Mouse (Mus musculus) brain, embryonic 18.5 days (tissue): ENCODE measurements around the gene Glb1.

Experiments
- DNase-seq: peaks from one replicate; pipeline ENCODE4 v3.0.0-alpha.2; 2012; ENCODE audit warnings: low read depth, low spot score

Gene Glb1

DNA sequence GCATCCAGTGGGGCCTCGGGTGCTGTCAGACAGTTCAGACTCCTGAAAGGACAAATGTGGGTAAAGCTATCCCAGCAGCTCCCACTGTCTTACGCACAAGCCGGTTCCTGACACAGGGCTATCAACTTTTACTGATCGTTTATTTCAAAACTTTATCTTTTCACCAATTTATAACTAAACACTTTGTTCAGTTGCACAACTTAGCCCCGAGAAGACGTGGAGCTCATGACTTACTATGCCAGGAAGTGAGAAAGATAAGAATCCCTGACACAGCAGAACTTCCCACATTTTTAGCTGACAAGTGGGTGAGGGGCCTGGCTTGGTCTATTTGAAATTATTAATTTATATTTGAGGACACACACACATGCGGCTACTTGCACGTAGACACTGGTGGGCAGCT is 6.2 kb upstream of the Glb1 start:
- DNase-seq: no peak

DNA sequence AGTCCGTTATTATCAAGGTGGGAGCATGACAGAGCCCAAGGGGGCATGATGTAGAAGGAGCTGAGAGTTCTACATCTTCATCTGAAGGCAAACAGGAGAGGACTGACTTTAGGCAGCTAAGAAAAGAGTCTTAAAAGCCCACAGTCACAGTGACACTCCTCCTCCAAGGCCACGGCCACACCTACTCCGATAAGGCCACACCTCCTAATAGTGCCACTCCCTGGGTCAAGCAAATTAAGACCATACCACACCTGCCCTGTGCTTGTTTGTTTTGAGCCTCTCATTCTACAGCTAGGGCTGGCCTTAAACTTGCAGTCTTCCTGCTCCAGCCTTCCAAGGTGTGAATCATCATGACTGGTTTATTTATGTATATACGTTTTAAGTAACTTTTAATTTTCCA is 5.6 kb upstream of the Glb1 start:
- DNase-seq: no peak

DNA sequence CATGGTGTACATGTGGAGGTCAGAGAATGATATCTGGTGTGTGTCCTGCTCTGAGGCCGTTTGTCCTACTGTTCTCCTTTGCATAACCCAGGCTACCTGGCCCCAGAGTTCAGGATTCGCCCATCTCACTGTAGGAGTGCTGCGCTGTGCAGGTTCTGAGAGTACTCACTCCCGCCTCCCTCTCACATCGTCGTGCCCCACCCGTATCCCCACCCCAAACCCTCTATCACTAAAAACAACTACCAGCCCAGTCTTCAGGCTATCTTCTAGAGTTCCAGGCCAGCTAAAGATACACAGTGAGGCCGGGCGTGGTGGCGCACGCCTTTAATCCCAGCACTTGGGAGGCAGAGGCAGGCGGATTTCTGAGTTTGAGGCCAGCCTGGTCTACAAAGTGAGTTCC is 1.2 kb upstream of the Glb1 start:
- no peak for DNase-seq

DNA sequence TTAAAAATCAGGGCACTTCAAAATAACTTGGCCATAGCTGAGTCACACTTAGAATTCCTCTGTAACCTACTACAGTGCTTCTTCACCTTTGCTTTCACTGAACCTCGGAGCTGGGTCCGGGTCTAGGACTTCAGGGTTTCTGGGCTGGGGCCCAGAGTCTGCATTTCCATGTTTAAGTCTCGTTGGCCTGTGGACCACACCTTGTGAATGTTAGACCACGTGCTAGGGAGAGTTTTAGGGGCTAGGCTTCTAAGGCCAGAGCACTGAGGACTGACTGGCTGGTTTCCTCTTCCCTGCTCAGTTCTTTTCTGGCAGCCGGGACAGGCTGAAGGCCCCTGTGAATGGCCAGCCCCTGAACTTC is 308 bp upstream of the Glb1 start:
- DNase-seq: no peak

DNA sequence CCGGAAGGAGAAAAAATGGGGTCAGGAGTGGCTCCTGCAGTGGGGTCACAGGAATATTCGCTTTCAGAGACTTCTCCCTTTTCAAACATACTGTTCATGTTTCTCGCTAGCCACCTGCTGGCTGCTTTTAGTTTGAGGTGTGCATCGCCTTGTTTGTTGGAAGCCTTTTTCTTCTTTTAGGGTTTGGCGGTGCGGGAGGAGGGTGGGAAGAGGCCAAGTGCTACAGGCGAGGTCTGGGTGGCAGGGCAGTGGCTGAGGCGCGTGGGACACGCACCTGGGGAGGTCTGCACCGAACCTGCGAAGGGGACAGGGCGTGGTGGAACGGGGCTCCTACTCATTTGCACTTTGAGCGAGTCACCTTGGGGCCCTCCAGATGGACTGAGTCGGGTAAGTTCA is 807 bp downstream of the Glb1 start:
- DNase-seq: no peak

DNA sequence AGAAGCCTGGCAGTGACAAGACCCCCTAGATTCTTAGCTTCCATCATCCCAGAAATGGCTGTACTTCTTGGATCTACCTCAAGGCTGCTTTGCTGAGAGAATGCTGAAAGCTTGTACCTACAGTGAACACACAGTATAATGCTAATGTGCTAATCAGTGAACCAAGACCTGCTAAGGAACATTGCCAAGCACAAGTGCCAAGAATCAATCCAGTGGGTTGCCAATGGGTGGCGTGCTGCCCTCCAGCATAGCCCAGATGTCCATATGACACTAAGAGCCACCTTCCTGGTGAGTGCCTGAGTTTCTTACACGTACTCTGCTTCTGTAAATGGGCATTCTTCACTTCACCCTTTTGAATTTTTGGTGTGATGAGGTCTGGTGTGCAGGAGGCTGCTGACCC is 6.8 kb downstream of the Glb1 start:
- DNase-seq: no peak

DNA sequence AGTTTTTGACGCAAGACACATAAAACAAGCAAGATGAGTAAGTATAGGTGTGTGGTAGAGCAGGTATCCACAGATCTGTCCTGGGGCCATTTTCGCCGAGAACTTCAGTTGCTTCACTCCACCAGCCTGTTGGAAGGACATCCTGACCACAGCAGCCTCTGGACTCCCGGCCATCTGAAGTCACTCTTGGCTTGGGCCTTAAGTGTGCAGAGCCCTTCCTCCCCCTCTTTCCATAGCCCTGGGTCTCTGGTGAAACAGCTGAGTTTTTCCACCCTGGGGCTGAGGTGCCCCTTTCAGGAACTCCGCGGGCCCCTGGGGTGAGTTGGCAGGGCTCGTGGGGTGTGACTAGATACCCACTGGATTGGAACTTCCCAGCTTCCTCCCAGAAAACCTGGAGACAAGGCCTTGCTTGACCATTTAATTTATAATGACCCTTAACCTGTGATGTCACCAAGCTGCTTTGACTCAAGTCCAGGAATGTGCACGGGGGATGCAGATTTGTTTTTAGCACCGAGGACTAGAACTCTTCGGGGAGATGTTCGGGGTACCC is 9.5 kb downstream of the Glb1 start:
- no peak for DNase-seq

DNA sequence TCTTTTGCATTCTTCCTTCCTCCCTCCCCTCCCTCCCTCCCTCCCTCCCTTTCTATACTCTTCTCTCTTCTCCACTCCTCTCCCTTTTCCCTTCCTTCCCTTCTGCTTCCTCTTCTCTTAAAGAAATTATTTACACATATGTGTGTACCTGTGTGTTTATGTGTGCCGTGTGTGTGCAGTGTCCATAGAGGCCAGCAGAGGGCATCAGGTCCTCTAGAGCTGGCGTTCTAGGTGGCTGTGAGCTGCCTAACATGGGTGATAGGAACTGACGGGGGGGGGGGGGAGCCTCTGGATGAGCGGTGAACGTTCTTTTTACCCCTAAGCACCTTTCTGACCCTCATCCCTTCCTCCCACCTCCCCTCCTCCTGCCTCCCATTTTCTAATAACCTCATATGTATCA is 10.4 kb downstream of the Glb1 start:
- no peak for DNase-seq

DNA sequence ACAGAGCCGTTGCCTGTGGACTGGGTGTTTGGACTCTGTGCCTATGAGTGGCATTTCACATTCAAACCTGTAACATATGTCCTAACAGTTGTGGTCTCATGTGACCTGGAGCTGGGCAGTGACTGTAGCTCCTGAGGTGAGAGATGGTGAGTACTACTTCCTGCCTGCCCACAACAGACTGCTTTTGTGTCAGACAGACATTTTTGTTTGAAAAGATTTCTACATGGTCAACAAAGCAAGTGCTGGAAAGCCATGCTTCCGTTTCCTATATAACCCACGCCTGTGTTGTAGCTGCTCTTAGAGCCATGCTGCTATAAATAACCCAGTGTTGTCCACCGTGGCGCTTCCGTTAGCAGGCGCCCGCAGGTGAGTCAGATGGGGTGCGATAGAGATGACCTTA is 11.5 kb downstream of the Glb1 start:
- no peak for DNase-seq

DNA sequence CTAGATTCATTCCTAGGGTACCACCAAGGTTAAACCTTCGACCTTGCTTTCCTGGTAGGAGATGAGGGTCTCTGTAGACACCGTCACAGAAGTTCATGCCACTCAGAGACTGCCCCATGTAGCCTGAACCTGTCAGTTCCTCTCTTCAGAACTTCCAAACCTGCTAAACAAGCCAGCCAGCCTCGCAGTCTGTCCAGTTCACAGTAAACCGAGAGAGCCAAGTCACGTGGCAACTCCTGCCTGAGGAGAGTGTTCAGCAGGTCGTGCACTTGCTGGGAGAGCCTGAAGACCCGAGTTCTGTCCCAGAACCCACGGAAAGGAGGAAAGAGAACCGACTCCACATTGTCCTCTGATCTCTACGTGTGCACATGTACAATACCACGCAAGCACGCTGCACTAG is 13.0 kb downstream of the Glb1 start:
- no peak for DNase-seq

DNA sequence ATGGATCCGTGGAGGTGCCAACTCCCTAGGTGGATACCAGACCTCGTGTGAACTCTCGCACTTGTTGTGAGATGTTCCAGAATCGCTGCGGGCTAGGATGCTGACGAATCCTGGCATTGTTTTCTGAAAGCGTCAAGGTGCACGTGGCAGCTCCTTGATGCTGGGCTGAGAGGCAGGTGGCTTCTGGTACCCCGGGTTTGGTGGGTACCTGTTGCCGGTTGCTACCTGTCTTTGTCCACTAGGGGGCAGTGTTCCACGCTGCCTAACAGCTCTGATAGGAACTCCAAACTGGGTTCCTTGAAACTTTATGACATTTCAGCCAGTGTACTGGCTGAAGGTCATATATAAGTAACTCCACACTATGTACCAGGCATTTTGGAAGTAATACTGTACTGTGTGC is 14.8 kb downstream of the Glb1 start:
- no peak for DNase-seq

DNA sequence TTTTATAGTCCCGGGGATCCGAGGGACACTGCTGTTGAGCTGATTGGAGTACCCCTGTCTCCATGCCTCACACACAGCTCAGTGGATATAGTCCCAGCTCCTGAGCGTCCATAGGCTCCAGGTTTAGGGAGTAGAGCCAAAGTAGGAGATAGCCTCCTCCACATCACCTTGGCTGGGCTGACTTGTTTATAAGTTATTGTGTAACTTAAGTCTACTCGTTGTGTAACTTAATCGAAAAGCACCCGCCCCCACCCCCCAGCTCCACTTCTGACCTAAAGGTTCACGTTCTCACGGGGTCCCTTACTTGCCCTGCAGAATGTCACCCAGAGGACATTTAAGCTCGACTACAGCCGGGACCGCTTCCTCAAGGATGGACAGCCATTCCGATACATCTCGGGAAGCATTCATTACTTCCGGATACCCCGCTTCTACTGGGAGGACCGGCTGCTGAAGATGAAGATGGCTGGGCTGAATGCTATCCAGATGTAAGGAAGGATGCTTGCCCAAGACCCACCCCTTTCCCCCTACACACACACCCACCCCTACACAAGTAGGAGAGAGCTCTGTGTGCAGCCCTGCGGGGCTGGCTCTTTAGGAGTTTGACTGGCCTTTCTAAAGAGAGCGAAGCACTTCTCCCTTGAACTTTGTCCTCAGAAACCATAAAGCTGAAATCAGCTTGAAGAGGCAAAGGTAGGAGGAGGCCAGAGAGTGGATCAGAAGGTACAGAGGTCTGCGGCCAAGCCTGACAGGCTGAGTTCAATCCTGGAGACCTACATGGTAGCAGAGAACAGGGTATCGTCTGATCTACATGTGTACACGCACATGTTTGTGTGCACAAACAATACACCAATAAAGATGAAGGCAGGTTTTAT is 16.0 kb downstream of the Glb1 start:
- no peak for DNase-seq

DNA sequence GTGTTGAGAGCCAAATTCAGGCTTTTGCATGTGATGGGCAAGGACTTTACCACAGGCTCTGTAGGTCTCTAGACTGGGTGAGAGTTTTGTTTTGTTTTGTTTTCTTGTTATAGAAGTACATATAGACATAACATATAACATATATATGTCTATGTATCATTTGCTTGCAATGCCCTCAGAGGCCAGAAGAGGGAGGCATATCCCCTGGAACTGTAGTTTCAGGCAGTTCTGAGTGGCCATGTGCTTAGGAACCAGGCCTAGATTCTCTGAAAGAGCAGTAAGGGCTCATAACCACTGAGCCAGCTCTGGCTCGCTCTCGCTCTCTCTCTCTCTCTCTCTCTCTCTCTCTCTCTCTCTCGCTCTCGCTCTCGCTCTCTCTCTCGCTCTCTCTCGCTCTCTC is 17.3 kb downstream of the Glb1 start:
- no peak for DNase-seq

DNA sequence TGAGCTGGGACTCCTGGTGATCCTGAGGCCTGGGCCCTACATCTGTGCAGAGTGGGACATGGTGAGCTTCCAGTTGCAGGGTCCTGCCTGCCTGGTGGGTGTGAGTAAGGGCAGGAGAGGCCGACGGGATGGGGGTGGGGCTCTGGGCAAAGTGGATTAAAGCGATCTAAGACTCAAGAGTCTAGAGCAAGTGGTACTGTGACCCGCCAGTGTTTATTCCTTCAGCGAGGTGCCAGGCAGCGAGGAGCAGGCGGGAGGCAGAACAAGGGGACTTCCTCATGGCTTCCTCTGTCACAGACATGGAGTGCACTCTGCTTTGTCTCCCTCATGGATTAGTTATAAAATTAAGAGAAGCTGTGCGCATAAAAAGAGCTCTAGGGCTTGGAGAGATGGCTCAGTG is 19.6 kb downstream of the Glb1 start:
- DNase-seq: no peak

DNA sequence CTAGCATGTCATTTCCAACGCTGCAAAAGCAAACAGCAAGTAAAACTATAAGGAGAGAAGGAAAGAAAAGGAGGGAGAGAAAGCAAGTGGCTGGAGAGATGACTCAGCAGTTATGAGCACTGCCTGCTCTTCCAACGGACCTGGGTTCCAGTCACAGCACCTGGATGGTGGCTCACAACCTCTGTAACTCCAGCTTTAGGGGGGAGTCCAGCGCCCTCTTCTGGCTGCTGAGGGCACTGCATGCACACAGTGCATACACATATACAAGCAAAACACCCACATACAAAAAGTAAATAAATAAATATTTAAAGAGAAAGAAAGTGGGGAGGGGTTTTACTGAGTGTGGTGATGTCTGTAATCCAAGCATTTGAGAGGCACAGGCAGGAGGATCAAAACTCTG is 20.2 kb downstream of the Glb1 start:
- no peak for DNase-seq

DNA sequence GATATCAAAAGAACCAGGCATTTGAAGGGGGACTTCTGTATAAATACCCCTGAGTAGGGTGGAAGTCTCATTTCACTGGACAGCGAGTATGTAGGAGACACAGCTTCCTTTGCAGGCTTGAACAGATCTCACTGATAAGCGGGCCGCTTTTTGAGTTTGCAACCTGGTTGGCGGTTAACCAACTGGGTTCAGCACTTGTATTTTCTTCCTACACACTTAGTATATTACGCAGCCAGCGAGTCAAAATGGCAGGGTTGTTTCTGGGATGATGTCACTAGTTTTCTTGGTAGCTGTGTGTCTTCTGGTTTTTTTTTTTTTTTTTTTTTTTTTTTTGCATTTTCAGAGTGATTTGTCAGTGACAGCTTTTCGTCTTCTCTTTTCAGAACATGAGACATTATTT is 20.9 kb downstream of the Glb1 start:
- DNase-seq: no peak

DNA sequence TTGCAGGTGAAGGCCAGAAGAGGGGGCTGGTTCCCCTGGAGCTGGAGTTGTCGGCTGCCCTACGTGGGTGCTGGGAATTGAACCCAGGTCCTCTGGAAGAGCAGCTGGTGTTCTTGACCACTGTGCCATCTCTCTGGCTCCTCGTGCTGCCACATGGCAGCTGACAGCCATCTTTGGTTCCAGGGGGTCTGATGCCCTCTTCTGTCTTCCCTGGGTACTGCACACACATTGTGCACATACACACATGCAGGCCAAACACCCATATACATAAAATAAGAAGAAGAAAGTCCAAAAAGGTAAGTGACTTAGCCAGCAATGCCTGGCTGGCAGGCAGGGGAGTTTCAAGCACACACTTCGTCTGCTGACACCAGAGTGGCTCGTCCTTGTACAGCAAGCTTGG is 24.7 kb downstream of the Glb1 start:
- DNase-seq: no peak

DNA sequence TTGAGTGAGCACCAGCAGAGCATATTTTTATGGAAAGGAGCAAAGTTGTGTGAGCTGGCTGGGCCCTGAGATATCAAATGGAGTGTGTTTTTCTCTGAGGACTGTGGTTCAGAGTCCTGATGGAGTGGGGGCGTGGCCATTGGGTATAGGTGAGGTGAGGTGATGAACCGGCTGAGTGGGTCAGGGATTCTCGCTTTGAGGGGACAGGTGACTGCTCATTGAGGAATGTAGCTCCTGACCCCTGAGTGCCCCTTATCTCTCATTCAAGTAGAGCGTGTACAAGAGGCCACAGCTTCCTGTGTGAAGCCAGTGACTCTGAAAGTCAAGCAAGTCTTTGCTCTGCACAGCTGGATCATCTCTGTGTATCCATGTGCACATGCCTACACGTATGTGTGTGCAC is 25.3 kb downstream of the Glb1 start:
- no peak for DNase-seq

DNA sequence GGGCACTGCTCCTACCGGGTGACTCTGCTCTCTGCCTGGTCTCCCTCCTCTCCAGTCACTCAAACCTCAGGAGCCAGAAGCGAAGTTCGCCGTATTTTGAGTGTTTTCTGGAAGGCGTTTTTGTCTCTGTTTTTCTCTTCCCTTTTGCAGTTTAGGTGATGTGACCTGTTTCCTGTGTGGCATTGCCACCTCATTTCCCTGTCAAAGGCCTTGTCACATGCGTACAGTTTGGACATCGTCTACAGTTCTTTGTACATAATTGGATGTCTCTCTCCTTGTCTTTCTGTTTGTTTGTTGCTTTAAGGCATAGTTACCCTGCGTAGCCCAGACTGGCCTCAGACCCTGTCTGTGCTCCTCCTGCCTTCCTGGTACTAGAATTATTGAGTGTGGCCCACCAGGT is 26.5 kb downstream of the Glb1 start:
- DNase-seq: no peak

DNA sequence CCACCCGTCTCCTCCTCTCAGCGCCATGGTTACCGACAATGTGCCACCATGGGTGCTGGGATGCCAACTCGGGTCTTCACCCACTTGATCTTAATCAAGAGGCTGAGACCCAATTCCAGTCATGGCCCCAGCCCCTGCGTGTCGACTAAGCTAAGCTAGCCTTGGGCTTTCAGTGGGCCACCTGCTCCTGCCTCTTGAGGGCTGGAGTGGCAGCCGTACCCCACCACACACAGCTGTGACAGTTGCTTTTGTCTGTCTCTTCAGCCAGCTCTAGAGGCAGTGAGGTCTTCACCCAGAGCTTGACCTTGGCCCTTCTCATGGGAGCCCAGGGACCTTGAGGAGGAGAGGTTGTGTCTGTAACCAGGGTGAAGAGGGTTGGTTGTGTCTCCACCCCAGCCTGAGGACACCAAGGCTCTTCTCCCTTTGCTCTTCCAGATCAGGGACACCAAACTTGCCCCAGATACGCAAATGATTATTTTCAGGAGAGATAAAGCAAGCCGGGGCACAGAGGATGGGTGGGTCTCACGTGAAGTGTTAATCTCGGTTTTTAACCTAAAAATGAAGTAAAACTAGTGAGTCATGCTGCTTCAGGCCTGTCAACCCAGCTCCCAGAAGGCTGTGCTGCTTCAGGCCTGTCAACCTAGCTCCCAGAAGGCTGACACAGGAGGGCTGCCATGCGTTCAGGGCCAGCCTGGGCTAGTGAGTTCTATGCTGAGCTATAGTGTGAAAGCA is 27.4 kb downstream of the Glb1 start:
- DNase-seq: no peak

DNA sequence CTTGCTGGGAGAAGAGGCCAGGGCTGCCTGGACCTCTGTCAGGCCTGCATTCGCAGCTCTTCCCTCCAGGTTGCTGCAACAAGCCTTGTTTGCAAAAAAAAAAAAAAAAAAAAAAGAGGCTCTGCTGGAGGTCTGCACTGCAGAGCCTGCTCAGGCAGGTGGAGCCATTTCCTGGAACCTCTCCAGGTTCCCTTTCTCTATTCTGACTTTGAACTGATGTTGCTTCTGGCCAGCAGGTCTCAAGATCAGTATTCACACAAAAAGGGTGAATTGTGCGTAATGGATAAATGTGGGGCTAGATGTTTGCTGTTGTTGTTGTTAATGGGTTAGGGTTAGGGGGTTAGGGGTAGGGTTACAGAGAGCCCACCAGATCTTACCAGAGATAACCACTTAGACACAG is 34.8 kb downstream of the Glb1 start:
- no peak for DNase-seq

DNA sequence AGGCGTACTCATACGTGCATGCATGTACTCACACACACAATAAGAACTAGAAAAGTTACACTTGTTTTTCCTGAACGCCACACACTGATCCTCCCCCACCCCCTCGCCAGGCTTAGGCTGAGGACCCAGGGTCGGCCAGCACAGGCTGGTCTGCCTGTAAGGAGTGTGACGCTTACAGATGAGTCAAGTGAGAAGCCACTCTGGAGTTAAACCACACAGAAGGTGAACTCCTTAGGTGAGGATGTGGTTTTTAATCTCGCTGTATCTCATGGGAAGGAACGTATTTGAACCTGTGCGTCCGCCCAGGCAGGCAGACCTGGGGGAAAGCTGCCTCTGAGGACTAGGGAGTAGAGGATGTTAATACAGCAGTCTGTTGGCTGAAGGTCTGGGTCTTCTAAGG is 39.7 kb downstream of the Glb1 start:
- no peak for DNase-seq

DNA sequence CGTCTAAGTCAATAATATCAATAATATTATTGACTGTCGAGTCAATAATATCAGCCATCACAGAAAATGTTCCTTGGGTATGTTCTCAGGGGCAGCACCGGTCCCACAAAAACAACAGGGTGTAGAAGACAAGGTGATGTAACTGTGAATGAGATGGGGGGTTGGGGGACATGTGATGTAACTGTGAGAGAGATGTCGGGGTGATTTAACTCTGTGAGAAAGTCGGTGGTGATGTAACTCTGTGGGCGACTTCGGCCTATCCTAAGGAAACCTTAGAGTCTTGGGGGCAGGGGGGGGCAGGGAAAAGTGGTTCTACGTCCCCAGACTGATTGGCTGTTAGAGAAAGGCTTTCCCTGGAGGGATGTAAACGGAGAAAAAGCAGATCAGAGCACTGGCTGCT is 41.3 kb downstream of the Glb1 start:
- DNase-seq: no peak
